Mouse (Mus musculus) adrenal gland (tissue): ENCODE measurements at regions not wholly inside any gene's neighbourhood (a gene's known extent, or its start where the extent isn't known, plus 50 kb on each side); places are given as distances from the start of the nearest gene placed in this dataset.

Experiments used
- microRNA-seq, 2 experiments: library from miRNA; unstranded; fragments of <30 nt; microRNA quantifications; one replicate each; pipeline ENCODE4; 2019

Small RNAs in the stretch of these regions (microRNA-seq; reads per million reads assigned to microRNA genes)
- 72.0 to 86.6 reads per million in 2 experiments for gene Mir138-1
